Mouse (Mus musculus) adrenal gland (tissue): ENCODE measurements around the gene Tpk1.

Experiments
- intact Hi-C: fragments of 180-260 bp; cut with DNase I; formaldehyde crosslinking; loops from one replicate; pipeline ENCODE4 v1.15.1; 2025
- long read RNA-seq, 2 experiments: library from polyadenylated mRNA; unstranded; transcript quantifications; one replicate each; pipeline ENCODE4 v2.0.0; 2020; ENCODE audit warnings: borderline replicate concordance in 1 of 2; ENCODE audit not compliant: insufficient replicate concordance in 1 of 2

Tpk1 gene
- long read RNA-seq, experiment 1, transcript Tpk1-201 (9 exons, 2,671 nt): major isoform, 5 of 13 reads
- long read RNA-seq, experiment 1, partial matches to known transcripts: 2 of 13 reads
- long read RNA-seq, experiment 1, other reads (novel, unspliced or antisense): 5 of 13 reads
- long read RNA-seq, experiment 2, partial matches to known transcripts: 2 of 10 reads
- long read RNA-seq, experiment 2, other reads (novel, unspliced or antisense): 4 of 10 reads

DNA sequence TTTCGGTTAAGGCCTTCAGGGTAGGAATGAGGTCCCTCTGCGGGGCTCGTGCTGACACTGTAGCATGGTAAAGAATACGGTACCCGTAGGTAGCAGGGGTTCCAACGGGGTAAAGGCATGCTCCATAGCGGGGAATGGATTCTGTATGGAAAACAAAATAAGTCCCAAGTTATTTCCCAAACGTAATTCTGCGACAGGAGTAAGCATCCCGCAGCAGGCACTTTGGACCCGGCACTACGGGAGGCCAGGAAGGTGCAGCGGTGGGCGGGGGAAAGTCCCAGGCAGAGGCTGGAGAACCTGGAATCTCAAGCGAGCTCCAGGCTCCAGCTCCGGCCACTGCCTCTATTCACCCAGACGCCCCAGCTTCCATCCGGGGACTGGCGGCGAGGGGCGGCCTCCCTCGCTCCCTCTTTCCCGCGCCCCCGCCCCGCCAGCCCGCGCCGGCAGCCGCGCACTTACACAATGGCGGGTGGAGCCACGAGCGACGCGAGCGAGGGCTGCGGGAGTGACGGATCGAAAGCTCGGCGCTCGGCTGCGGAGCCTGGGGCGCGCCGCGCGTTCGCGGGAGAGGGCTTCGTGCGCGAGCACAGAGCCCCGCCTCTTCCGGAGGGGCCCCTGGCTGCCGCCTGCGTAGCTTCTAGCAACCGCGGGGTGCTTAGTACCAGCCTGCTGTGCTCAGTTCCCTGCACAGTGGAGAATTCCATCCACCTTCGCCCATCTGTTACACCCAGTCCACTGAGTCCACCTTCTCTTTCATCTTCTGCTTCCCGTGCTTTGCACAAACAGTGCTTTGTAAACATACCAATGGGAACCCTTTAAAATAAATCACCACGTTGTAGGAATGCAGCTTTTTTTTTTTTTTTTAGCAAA lies at the start of gene Tpk1:
Gene Tpk1 (minus strand): TSS at position 602 of the 870 bp plus-strand sequence.
- intact Hi-C loops: no loop called here

DNA sequence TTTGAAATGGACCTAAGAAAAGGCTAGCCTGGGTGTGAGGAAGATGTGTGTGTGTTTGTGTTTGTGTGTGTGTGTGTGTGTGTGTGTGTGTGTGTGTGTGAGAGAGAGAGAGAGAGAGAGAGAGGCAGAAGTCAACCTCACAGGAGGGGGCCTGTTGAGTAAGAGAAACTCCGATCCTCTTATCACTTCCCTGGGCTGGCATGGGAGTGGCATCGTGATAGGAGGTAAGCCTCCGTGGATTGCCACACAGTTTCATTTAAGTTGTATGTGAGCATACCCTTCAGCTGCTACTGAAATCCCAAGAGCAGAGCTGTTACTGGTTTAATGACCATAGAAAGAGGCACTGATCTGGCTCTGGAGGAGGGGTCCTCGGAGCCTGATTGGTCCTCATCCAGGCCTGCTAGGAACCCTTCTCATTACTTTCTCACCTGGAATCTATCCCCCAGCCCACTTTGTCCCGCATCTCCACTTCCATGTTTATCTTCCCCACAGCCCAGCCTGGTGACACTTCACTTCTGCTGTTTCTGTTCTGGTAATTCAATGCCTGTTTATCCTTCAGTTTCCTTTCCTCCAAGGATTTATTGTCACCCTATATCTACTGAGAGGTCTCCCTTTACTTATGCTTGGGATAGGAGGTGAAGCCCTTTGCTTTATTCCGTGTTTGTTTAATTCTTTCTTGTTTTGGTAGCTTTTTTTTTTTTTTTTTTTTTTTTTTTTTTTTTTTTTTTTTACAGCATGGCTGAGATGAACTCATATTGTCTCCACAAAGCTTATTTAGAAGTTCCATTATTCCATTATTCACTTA lies 36.9 kb upstream of the Tpk1 start:
- intact Hi-C loops: no loop called here

DNA sequence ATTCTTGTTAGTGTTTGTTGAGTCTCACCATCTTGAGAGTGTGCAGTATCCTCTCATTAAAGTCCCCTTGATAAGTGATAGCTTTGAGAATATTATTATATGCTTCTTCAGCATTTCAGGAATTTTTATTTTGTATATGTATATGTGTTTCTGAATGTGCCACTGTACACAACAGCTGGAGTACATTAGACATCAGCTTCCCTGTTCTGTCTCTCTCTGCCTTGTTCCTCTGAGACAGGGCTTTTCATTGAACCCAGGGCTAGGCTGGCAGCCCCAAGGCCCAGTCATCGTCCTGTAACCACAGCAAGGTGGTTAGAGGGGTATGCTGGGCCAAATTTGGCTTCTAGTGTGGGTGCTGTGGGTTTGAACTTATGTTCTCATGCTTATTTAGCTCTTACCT lies 25.8 kb upstream of the Tpk1 start:
- intact Hi-C loops: no loop called here

DNA sequence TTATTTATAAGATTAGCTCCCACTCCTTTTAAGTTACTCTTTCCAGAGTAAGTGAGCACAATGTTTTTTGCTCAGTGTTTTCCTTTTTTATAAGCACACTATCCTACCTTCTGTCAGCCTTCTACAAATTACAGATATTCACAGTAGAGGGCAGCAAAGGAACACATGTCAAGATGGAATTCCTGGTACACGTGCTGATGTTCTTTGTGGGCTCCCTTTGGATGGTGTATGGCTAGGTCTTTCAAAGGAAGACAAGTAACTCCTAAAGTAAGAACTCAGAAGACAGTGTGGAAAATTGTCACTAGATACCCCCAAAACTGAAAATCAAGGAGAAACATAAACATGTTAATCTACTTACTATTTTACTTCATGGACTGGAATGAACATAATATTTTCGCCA lies 19.9 kb upstream of the Tpk1 start:
- intact Hi-C loops: loop anchor here (2.0 to 5.0 kb wide), 2 partner anchors 761 to 1341 kb away; no protein-coding TSS in a partner anchor

DNA sequence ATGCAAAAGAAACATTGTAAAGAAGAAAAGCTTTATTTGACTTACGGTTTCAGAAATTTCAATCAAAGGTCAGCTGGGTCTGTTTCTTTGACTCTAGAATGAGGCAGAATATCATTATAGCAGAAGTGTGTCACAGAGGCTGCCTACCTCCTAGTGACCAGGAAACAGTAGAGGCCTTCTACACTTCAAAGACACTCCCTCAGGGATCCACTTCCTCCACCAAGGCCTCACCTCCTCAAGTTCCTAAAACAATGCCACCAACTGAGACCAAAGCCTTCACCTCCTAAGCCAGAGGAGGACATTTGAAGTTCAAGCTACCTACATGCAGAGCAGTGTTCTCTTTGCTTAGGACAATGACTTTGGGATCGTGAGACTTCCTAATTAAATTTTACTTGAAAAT lies 16.5 kb upstream of the Tpk1 start:
- intact Hi-C loops: loop anchor here (5.0 kb wide), 2 partner anchors 200 to 285 kb away; no protein-coding TSS in a partner anchor

DNA sequence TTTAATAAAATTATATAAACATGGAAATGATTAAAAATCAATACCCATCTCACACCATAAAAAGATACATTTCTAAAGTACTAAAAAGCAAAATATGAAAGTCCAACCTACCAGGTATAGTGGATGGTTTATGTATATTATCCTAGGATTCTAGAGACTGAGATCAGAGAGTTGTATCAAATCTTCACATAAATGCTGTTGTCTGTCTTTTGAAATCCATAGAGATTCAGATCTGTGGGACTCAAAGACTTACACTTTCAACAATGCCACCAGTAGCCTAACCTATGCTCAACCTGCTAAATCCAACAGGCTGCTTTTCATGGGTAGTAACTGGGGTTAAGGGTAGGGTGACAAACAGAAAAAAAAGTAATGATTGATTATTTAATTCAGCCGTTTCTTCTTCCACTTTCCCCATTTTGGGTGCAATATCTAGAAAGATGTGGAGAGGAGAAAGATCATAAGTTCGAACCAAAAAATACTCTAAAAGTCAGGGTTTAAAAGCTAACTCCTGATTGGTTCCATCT lies 12.7 kb upstream of the Tpk1 start:
- intact Hi-C loops: no loop called here

DNA sequence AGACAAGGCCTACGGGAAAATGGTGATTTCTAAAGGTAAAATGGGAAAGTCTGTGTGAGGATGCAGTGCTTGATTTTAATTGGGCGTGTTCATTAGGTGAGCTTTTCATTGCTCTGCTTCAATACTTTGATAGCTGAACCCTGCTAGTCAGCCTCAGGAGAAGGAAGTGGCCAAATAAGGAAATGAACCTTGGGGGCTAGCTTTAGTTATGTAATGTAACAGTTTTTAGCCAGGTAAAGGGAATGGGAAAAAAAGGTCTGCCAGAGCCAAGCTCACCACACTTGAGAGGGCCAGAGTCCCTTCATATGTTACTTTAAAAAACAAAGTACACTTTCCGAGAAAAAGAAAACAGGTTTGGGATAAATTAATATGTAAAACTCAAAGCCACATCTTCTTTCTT lies 11.5 kb upstream of the Tpk1 start:
- intact Hi-C loops: no loop called here

DNA sequence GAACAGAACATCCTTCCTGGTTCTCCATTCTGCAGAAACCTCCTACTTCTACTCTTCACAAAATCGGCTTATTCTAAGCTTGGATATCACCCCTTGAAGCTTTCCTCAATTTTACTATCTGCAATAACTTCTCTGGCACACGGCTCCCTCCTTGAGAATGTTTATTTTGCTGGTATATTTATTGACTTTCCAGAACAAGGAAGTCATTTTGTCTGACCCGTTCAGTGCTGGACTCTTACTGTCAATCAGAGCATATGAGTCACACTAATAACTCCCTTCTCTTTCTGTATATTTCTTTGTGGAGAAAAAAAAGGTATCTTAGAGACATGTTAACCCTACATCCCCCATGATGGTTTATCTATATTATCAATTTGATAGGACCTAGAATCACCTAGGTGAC lies 10.1 kb upstream of the Tpk1 start:
- intact Hi-C loops: no loop called here

DNA sequence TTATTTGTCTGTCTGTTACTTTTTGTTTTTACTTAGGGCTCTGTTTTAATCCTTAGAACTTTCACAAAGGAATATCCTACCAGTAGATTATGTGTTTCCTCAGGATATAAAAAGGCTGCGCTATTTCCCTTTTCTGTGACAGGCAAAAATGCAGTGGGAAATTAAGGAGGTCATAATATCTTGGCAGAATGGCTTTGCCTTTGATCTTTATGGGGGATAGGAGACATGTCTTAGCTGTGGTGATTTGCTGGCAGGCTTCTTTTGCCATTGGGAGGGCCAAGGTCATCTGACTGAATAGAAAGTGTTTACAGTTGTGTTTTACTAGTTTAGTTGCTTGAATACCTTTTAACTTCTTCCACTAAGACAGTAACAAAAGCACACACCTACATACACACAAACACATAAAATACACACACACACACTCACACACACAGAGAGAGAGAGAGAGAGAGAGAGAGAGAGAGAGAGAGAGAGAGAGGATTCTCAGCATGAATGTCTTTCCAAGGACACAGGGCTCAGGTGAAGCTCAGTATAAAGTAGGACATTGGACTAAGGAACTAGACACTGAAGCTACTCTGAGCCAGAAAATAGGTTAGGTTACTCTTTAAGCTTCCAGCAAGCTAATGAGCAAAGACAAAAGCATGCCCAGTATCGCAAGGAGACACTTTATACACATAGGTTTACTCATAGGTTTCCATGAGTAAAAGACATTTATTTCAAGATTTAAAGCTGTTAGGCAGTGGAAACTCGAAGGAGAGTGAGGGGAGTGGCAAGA lies 9.1 kb upstream of the Tpk1 start:
- intact Hi-C loops: no loop called here

DNA sequence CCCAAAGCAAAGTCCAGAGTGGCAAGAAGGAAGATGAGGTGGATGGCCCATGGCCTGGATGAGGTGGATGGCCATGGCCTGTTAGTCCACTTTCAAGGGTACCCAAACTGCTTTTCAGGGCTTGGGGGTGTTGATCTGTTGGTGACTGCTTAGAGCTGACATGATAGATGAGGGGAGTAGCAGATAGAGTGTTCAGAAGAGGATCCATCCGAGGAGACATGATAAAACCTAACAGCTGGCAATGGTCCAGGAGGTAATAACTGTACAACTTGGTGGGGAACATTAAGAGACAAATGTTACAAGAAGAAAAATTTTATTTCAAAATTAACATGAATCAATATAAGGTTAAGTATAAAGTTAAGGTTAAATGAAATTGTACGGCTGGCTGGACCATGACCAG lies 4.9 kb upstream of the Tpk1 start:
- intact Hi-C loops: no loop called here

DNA sequence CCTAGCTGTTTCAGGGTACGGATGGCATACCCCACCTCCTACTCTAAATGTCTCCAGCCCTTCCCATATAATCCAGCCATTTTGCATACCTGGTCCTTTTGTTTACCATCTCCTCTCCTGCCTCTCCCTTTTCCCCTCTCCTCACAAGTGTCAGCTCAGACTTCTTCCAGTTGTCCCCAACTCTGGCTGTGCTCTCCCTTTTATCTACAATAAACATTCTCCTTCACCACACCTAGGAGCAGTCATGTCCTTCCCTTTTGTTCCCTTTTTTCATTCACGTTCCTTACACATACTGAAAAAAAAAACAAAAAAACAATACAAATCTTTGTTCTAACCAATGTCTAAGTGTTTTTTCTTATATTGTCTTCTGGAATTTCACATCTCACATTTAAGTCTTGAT lies 1.6 kb upstream of the Tpk1 start:
- intact Hi-C loops: no loop called here

DNA sequence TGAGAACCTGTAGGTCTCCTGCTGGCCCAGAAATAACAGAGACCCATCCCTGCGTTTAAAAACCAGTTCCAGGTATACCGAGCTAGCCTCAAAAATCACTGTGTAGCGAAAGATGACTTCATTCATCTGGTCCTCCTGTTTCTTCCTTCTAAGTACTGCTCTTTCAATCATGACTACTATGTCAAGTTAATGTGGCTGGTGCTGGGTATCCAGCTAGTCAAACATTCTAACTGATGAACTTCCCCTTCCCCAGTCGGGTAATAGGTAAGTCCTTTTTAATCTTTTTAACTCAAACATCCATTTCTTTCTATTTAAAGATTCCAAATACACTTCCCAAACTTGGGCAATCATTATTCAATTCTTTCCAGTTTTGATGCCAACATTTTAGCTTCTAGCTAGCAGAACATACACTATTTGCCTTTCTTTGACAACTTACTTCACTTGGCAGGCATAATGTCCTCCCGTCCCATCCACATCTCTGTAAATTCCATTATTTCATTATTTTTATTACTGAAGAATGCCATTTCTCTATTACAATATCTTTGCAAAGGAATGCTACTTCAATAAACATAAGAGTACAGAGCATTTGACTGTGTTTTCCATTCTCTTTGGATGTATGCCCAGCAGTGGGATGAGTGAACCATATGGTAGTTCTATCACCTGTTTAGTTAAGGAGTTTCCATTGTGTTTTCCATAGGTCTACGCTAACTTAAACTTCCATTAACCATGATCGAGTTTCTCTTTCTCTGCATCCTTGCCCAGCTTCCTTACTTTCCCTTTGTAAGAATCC lies 728 bp upstream of the Tpk1 start:
- intact Hi-C loops: no loop called here

DNA sequence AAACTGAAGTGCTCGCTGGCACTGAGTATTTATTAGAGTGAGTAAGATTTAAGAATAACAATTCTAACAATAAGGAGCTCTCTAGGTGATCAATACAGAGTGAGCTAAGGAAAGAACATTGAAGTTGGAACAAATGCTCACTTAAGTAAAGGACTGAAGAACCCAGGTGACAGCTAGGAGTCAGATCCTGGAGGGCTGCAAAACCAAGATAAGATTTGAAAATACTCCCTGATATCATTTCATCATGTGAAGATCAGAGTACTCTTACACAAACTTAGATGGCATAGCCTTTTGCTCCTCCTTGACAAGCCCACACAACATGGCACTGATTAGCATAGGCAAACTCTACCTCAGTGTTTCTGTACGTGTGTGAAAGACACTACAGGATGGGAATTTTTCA lies 4.3 kb downstream of the Tpk1 start:
- intact Hi-C loops: no loop called here

DNA sequence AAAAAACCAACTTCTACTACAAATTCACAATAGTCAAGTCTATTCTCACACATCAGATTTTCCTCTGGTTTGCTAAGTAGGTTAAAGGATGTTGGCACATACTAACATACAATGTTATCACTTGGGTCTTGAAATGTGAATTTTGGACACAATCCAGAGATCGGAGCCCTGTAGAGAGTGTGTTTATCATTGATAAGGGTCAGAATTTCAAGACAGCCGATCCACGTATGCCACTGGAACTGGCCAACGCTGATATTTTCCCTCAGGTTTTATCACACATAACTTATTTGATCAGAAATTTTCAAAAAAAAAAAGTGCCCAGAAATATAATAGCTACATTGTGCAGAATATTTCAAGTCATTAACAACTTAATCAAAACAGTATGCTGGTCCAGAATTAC lies 7.8 kb downstream of the Tpk1 start:
- intact Hi-C loops: no loop called here

DNA sequence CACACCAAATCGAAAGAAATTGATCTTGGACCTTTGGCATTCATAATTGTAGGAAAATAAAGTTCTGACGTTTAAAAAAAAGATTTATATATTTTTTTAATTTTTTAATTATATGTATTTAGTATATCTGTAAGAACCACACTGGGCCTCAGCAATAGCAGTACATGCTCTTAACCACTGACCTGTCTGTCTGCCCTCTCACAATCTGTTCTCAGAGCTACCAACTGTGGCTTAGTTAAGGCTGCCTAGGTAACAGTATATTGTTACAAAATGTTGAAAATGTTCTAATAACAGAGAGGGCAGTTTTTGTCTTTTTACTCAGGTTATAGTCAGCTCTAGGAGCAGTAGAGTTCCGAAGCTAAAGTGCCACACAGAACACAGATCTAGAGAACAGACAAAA lies 8.2 kb downstream of the Tpk1 start:
- intact Hi-C loops: no loop called here

DNA sequence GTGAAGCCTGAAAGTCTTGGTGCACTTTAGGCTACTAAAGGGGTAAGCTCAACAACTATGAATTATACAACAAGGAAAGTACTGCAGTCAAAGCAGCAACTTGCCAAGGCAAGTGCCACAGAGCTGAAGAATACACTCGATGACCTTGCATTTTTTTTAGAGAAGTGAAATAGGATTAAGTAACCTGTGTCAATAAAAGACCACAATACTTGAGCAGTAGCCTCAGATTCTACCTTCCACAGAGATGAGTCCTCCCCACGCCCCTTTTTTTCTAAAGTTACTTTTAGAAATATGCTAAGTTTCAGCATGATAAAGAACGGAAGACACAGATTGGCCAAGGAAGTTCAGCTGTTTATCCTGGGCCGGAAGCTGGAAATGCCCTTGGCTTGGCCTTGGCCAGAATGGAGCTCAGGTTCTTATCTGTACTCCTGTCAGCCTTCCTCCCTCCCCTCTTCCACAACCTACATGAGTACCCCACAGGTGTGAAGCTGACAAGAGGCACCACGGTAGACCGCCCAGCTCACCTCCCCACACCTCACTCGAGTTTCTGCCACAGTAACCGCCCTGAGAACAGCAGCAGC lies 11.1 kb downstream of the Tpk1 start:
- intact Hi-C loops: no loop called here

DNA sequence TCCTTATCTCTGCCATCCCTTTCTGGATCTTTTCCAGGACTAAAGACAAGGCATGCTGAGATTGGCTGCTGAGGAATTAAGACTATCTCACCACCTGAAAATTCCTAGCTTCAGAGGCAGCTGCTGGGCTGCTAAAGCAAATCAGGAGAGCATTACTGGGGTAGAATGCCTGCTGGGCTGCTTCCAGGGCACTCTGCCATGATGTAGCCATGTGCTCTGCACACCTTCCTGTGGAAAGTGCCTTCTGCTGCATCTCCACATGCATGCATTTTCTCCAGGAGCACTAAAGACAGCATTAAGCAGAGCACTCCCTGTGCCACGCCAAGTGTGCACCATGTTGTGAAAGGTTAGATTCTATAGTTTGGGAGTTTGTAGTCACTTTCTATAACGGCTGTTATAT lies 16.6 kb downstream of the Tpk1 start:
- intact Hi-C loops: no loop called here

DNA sequence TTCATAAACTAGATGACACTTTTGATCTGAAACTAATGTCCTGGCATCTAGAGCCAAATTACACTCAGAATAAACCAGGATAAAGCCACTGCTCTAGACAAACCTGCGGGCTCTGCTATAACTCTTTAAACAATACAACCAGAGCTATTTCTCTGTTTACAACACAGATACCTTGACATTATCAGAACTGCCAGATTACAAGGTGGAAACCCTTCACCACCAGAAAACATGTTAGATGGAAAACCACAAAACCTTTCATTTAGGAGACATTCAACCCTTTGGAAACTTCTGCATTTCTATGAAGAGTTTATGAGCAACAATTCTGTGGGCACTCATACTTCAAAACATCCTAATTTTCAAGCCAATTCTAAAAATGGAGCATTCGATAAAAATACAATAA lies 20.4 kb downstream of the Tpk1 start:
- intact Hi-C loops: no loop called here

DNA sequence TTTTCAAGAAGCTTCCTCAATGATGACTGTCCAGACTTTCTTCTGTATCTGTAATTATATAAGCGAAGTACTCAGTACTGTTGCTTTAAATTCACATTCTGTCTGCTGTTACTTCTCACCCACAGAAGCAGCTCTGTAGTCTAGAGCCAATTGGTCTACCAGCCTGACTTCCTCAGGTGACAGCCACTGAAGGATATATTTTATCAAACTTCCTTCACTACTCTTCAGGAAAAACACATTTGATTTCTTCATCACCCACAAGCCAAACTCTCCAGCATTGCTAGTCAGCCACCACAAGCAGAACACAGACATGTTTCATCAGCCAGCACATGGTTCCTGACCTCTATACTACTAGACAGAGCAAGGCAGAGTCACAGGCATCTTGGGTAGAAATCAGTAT lies 21.0 kb downstream of the Tpk1 start:
- intact Hi-C loops: no loop called here

DNA sequence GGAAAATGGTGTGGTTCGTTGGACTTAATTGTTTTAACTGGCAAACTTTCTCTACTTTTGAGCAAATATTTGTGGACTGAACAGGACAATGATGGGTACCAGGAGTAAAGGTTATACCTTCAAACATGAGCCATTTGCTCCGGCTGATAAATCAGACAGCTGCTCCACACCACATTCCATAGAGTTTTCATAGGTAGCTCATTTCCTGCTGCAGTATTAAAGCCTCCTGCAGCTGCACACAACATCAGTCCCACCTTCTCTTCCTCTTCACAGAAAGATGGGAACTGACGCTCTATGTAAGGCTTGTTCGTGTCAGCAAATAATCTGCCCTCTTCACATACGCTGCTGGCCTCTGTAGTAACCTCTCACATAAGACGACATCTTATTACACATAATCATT lies 22.4 kb downstream of the Tpk1 start:
- intact Hi-C loops: no loop called here
